Mouse (Mus musculus): ENCODE measurements around the gene Gm20388.

- no peak for TF ChIP-seq MAFK (IDR thresholded peaks at IDR 0.05; ENCODE audit: insufficient read depth, low read depth, low read length)
- TF ChIP-seq ZNF384 (IDR thresholded peaks at IDR 0.05; ENCODE audit: low read depth, low read length) = no peak
- no peak for TF ChIP-seq CHD2 (IDR thresholded peaks at IDR 0.05; ENCODE audit: low read depth, low read length)
- TF ChIP-seq HCFC1 (IDR thresholded peaks at IDR 0.05; ENCODE audit: borderline replicate concordance, insufficient read depth, low read length) = no peak
- no peak for TF ChIP-seq ZC3H11A (IDR thresholded peaks at IDR 0.05; ENCODE audit: borderline replicate concordance, low read depth, low read length)
These were observed 3747.2 kb downstream of the Gm20388 start for GRCm38 (mm10) chr8:123657826-123658225.
